Mouse (Mus musculus): ENCODE data around the gene Usp8. TPM values are rescaled to one million over a fixed set of nuclear protein-coding genes. Genes with fewer than 3 reads are reported as not detected.

Usp8 gene
- total RNA-seq, 2 experiments from 2014 or later, result 35.2 to 38.7 TPM

GRCm38 (mm10) chr2:126801980-126802379 is 94.9 kb downstream of the Usp8 start:
- DNase-seq (ENCODE audit: low spot score in 2 of 2), result no peak

Other genes starting within 250 kb of the Usp8 start
- gene Atp8b4, start 206.7 kb upstream of the Usp8 start, total RNA-seq (2021), result under 1 TPM in 1 of 2 experiments, not detected in 1; 0.21 TPM
- gene Slc27a2, start 154.9 kb upstream of the Usp8 start, total RNA-seq (2021), result 1 to 10 TPM; 6.2 to 7.0 TPM
- 1 to 10 TPM; 1.3 to 1.8 TPM for gene Hdc, start 88.0 kb upstream of the Usp8 start, total RNA-seq (2021)
- 10 to 100 TPM; 20.1 to 22.1 TPM for gene Gabpb1, start 31.0 kb upstream of the Usp8 start, total RNA-seq (2021)
- gene Usp50, start 76.1 kb downstream of the Usp8 start, total RNA-seq (2021), result under 1 TPM; 0.46 to 0.67 TPM
- gene Trpm7, start 168.9 kb downstream of the Usp8 start, total RNA-seq (2021), result 10 to 100 TPM; 38.2 to 42.5 TPM
- 10 to 100 TPM; 29.3 to 29.5 TPM for gene Sppl2a, start 225.9 kb downstream of the Usp8 start, total RNA-seq (2021)